Mouse (Mus musculus) gastrocnemius, postnatal 36 days (tissue): ENCODE data around the gene Nhlh2. TPM values are rescaled to one million over a fixed set of nuclear protein-coding genes. Genes with fewer than 3 reads are reported as not detected.
A peak's percentile ranks its signal among the peaks of the same experiment; 100 is the strongest.

Experiments used
- DNase-seq, 2 experiments: peaks; one replicate each; pipeline ENCODE4 v3.0.0; 2022
- intact Hi-C: fragments of 180-260 bp; cut with DNase I; formaldehyde crosslinking; loops from one replicate; pipeline ENCODE4 v1.15.1; 2025
- total RNA-seq, 2 experiments: library from RNA; stranded (reverse); gene quantifications; 2 replicates each; pipeline ENCODE4 v1.2.3; 2021

The Nhlh2 gene
- total RNA-seq, 2 experiments from 2014 or later: not detected

GRCm38 (mm10) chr3:102023829-102024228, 14.0 kb downstream of the Nhlh2 start:
- intact Hi-C loops: no loop called here
- DNase-seq: no peak

- intact Hi-C loops: no loop called here
- no peak for DNase-seq
Measured at GRCm38 (mm10) chr3:102024981-102025451, 15.1 kb downstream of the Nhlh2 start.

GRCm38 (mm10) chr3:102025659-102026058, 15.8 kb downstream of the Nhlh2 start:
- no peak for DNase-seq
- intact Hi-C loops: no loop called here

GRCm38 (mm10) chr3:102027880-102028279, 18.0 kb downstream of the Nhlh2 start:
- no peak for DNase-seq
- intact Hi-C loops: no loop called here

- no peak for DNase-seq
- intact Hi-C loops: no loop called here
Measured at GRCm38 (mm10) chr3:102037806-102038205, 27.9 kb downstream of the Nhlh2 start.

GRCm38 (mm10) chr3:102038608-102039007, 28.7 kb downstream of the Nhlh2 start:
- no peak for DNase-seq
- intact Hi-C loops: no loop called here

GRCm38 (mm10) chr3:102041632-102042031, 31.8 kb downstream of the Nhlh2 start:
- no peak for DNase-seq
- intact Hi-C loops: no loop called here

- no peak for DNase-seq
- intact Hi-C loops: no loop called here
Measured at GRCm38 (mm10) chr3:102045071-102045470, 35.2 kb downstream of the Nhlh2 start.

- intact Hi-C loops: no loop called here
- DNase-seq: no peak
Measured at GRCm38 (mm10) chr3:102047532-102047931, 37.7 kb downstream of the Nhlh2 start.

- DNase-seq: no peak
- intact Hi-C loops: no loop called here
Measured at GRCm38 (mm10) chr3:102049207-102050104, 39.6 kb downstream of the Nhlh2 start.

GRCm38 (mm10) chr3:102052036-102052435, 42.2 kb downstream of the Nhlh2 start:
- DNase-seq: no peak
- intact Hi-C loops: no loop called here

- intact Hi-C loops: no loop called here
- DNase-seq: no peak
Measured at GRCm38 (mm10) chr3:102053293-102053692, 43.4 kb downstream of the Nhlh2 start.

GRCm38 (mm10) chr3:102055878-102056277, 46.0 kb downstream of the Nhlh2 start:
- intact Hi-C loops: no loop called here
- DNase-seq: no peak

GRCm38 (mm10) chr3:102060065-102060464, 50.2 kb downstream of the Nhlh2 start:
- intact Hi-C loops: loop anchor here (5.0 kb wide), 1 partner anchor 163 kb away; no protein-coding TSS in a partner anchor

GRCm38 (mm10) chr3:102061923-102062670, 52.2 kb downstream of the Nhlh2 start:
- intact Hi-C loops: loop anchor here (5.0 kb wide), 1 partner anchor 165 kb away; no protein-coding TSS in a partner anchor
- peak; percentile 48 to 61 for DNase-seq

More at GRCm38 (mm10) chr3:102060065-102060464, 50.2 kb downstream of the Nhlh2 start:
- no peak for DNase-seq

- DNase-seq: no peak
- intact Hi-C loops: loop anchor here (5.0 kb wide), 1 partner anchor 165 kb away; no protein-coding TSS in a partner anchor
Measured at GRCm38 (mm10) chr3:102062671-102063010, 52.8 kb downstream of the Nhlh2 start.

- intact Hi-C loops: loop anchor here (5.0 kb wide), 1 partner anchor 166 kb away; no protein-coding TSS in a partner anchor
- no peak for DNase-seq
Measured at GRCm38 (mm10) chr3:102063273-102064120, 53.6 kb downstream of the Nhlh2 start.

- no peak for DNase-seq
- intact Hi-C loops: loop anchor here (5.0 kb wide), 1 partner anchor 167 kb away; no protein-coding TSS in a partner anchor
Measured at GRCm38 (mm10) chr3:102064566-102064965, 54.7 kb downstream of the Nhlh2 start.
